Mouse (Mus musculus) megakaryocyte progenitor cell, adult 5-6 weeks (primary cell): ENCODE measurements around the gene Eid2. TPM values are rescaled to one million over a fixed set of nuclear protein-coding genes. Genes with fewer than 3 reads are reported as not detected.
A peak's percentile ranks its signal among the peaks of the same experiment; 100 is the strongest.
"Not testable (repeated sequence)": the region's sequence is repeated elsewhere in the genome, so short reads cannot be mapped to it uniquely, and the experiment has no call there.

Experiments
- ATAC-seq: replicated peaks from 2 replicates; pipeline ENCODE4 v1.8.0; 2016; ENCODE audit warnings: mild to moderate bottlenecking, moderate TSS enrichment, inconsistent platforms; ENCODE audit not compliant: poor library complexity
- total RNA-seq, 2 experiments: library from RNA; stranded (forward) in 1 of 2; stranded (reverse) in 1 of 2; fragments of 157-497, 149-512 nt in 1 of 2; fragments of 200-1000 nt in 1 of 2; gene quantifications; 2 replicates each; pipeline versions ENCODE4 v1.2.3 to v1.2.4; 2015 to 2017

The Eid2 gene
- total RNA-seq (2015) (1.9 and 2.9 TPM in 2 replicates), total RNA-seq (2017) (3.5 TPM in 2 replicates)

- peak; percentile 59 for ATAC-seq
Observed at GRCm38 (mm10) chr7:28267129-28268041, at the start of gene Eid2. Gene Eid2, plus strand, starts transcription at chr7:28267881.

- ATAC-seq, result not testable (repeated sequence)
Observed at GRCm38 (mm10) chr7:28218951-28219740, 48.5 kb upstream of the Eid2 start.

DNA sequence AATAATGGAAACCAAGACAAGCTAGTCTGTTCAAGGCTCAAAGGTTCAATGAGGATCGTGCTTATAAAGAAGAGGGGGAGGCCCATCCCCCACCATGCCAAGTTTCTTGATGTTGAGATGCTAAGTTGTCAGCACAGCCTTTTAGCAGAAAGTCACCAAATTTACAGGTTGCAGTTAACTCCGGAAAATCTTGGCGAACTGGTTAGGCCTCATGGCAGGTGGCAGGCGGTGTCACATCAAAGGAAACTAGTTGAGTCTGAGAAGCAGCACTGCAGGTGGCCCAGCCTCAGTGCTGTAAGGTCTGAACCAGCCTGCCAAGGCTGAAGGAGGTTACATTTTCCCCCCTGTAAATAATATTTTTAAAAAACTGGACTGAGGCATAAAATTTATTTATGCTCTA lies 40.8 kb upstream of the Eid2 start:
- not testable (repeated sequence) for ATAC-seq

DNA sequence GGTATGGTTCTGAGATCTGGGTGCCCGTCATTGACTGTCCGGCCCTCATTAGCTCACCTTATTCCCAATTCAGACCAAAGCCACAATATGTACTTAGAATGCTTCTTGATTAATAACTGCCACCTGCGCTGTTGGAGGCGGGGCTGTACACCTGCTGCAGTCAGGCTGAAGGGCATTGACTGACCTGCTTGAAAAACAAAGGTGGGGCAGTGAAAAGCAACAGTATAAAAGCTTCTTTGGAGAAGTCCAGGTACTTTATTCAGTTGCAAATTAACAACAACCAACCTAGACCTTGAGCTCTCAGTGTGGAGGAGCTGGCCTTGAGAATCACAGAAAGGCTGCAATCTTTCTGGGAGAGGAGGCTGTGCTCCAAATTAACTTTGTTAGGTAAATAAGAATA lies 40.3 kb upstream of the Eid2 start:
- not testable (repeated sequence) for ATAC-seq

DNA sequence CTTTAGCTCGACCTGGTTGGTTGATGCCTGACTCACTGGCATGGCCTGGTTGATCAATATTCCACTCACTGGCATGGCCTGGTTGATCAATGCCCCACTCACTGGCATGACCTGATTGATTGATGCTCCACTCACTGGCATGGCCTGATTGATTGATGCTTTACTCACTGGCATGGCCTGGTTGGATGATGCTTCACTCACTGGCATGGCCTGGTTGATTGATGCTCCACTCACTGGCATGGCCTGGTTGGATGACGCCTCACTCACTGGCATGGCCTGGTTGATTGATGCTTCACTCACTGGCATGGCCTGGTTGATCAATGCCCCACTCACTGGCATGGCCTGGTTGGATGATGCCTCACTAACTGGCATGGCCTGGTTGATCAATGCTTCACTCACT lies 23.7 kb upstream of the Eid2 start:
- not testable (repeated sequence) for ATAC-seq

DNA sequence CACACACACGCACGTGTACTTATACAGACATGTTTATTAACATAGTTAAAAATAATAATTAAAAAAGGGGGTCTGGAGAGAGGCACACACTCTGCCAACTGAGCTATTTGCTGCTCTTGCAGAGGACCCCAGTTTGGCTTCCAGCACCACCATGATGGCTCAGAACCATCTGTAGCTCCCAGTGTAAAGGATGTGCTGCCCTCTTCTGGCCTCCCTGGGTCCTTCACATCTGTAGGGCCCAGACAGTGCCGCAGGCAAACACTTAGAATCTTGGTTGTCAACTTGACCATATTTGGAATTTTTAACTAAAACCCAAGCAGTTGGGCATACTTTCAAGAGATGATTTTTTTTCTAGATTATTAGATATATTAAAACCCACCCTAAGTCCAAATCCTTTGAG lies 18.7 kb upstream of the Eid2 start:
- no peak for ATAC-seq

DNA sequence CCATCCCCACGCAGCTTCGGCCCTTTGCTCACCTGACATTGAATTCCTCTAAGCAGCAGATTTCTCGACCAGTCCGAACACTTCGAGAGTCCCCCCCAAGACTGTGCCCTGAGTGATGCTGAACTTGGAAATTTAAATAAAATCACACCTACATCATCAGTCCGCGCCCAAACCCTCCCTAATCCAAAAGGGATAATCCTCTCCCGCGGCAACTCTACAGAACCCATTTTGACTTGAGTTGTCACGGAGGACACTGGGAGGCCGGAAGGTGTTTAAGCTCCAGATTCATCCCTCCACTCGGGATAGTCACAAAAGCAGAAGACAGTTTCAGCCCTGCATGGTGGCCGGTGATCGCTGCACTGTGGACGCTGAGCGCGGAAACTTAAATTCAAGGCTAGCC lies 15.7 kb upstream of the Eid2 start:
- no peak for ATAC-seq

DNA sequence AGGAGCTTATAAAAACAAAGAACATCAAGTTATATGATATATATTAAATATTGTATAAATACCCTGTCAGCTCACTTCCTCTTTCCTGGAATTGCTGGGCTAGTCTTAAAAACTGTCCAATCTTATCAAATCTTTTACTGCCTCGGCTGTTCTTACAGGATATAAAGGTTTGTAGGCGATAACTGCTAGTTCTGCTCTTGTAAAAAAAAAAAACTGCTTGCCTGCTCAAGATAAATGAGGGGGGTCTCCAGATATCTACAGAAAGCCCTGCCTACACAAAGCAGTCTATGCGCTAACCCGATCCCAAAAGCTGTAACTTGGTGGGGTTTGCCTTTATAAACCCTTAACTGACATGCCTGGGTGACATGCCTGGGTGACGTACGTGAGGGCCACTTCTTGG lies 13.1 kb upstream of the Eid2 start:
- no peak for ATAC-seq

- no peak for ATAC-seq
Observed at GRCm38 (mm10) chr7:28255476-28255875, 12.2 kb upstream of the Eid2 start.

- no peak for ATAC-seq
Observed at GRCm38 (mm10) chr7:28262861-28263260, 4.8 kb upstream of the Eid2 start.

DNA sequence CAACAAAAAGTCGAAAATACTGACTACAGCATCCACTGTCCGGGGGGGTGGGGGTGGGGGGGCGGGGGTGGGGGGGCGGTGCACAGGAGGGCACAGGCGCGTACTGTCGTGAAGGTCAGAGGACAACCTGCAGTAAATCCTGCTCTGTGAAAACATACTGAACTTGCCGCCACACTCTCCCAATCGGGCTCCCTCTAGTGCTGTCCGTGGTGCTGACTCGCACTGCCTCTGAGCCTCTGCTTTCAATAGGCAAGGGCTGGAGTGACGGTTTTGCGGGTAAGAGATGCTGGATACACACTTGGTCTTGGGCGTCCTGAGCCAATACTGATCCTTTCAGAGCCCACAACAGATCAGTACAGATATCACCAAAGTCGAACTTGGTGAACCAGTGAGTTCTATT lies 3.9 kb upstream of the Eid2 start:
- peak; percentile 95 for ATAC-seq

- ATAC-seq, result no peak
Observed at GRCm38 (mm10) chr7:28265391-28265790, 2.3 kb upstream of the Eid2 start.

DNA sequence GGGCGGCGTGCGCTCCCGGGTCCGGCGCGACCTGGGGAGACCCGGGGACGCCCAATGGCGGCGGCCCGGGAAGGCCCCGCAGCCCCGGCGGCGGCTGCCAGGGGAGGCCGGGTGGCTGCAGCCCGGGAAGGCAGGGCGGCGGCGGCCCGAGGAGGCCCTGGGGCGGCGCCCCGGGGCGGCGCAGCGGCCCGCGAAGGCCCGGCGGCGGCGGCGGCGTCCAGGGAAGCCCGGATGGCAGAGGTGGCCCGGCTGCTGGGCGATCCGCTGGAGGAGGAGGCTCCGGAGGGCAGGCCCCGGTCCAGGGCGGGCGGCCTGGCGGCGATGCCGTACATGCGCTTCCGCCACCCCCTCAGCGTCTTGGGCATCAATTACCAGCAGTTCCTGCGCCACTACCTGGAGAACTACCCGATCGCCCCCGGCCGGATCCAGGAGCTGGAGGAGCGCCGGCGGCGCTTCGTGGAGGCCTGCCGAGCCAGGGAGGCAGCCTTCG lies 406 bp downstream of the Eid2 start:
- ATAC-seq, result peak; percentile 37; the same call in 1 of the 2 replicates

GRCm38 (mm10) chr7:28268576-28268975 lies 895 bp downstream of the Eid2 start:
- no peak for ATAC-seq

- ATAC-seq, result no peak
Observed at GRCm38 (mm10) chr7:28269355-28269754, 1.7 kb downstream of the Eid2 start.

DNA sequence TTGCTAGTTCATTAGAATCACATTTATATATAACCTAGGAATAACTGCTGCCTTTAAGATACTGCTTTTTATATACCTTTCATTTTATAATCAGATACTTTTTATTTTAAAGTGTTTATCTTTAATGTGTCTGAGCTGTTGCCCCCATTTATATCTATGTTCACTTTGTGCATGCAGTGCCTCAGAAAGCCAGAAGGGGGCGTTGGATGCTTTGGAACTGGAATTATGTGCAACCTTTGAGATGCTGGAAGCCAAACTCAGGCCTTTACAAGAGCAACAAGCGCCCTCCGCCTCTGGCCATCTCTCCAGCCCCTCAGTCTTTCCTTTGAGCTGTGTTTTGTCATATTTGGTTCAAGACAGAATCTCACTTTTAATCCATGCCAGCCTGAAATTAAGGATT lies 4.1 kb downstream of the Eid2 start:
- no peak for ATAC-seq

DNA sequence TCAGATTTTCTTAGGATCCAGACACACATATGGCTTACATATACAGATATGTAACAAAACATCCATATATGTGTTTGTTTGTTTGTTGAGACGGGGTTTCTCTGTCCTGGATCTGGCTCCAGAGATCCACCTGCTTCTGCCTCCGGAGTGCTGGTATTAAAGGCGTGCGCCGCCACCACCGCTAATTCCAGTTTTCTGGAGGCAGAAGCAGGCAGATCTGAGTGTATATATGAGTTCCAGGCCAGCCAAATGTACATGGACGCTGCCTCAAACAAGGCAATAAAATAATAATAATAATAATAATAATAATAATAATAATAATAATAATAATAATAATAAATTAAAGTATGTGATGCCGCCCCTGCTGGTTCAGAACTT lies 9.5 kb downstream of the Eid2 start:
- ATAC-seq, result no peak

- ATAC-seq, result peak; percentile 99
Observed at GRCm38 (mm10) chr7:28277615-28278278, 10.1 kb downstream of the Eid2 start, which contains the start of gene Eid2b. Gene Eid2b, plus strand, starts transcription at chr7:28277739.

DNA sequence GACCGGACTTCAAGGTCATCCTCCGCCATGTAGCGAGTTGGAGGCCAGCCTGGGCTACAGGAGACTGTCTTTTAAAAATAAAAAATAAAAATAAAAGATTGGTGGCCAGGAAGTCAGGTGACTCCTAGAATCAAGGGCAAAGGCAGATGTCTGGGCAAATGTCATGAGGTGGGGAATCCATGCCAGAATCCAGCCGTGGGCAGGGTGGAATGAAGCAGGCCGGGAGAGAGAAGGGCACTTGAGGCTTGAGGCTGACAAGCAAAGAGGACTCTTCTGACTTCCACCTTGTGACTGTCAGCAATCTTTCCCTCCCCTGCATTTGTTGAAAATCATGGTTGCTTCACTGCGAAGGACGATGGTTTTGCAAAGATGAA lies 10.6 kb downstream of the Eid2 start:
- no peak for ATAC-seq

DNA sequence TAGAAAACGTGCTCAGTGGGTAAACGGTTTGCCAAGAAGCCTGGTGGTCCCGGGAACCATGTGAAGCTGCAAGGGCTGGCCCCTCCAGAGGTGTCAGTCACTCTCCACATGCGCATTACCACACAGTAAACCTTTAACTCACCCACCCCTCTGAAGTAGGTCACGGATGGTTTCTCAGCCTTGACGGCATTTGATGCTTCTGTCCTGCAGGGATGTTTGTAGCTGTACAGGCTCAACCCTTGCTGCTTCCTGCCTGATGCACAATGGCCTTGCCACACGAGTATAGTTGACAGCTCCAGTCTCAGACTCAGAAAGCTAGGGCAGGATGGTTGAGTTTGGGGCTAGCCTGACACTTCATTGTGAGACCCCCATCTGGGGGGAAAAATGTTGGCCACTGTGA lies 12.9 kb downstream of the Eid2 start:
- ATAC-seq, result no peak

DNA sequence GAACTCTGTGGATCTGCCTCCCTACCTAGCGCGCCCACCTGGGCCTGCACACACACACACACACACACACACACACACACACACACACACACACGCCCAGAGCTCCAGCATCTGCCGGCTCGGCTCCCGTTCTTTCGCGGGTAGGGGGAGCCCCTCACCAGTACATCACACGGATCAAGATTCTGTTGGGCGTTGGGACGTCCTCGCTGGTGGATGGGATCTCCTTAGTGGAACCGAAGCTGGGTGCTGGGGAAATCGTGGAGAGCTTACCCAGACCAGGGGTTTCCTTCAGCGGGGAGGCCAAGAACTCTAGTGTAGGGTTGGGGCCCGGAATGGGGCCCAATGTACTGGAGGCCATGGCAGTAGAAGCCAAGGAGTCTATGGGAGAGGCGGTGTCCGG lies 22.5 kb downstream of the Eid2 start:
- ATAC-seq, result no peak
